Mouse (Mus musculus): ENCODE results near the gene Gpatch2. TPM values are rescaled to one million over a fixed set of nuclear protein-coding genes. Genes with fewer than 3 reads are reported as not detected.

The Gpatch2 gene
- polyA plus RNA-seq (2016; fragmentation: Nextera tagmentation; extraction: Ambion mirVana) = 29.0 and 32.1 TPM in 2 replicates

- H3K27me3 ChIP-seq = no peaks in the 10 kb centered on the region
- peaks cover 10% of the 10 kb centered on the region for H3K4me1 ChIP-seq
- H3K36me3 ChIP-seq (replicated peaks) = no peaks in the 10 kb centered on the region
- 1% methylated on average over 58 of the region's 58 CpGs for WGBS
- H3K27ac ChIP-seq = peak within 1 kb of the TSS; percentile 59
- peak within 1 kb of the TSS; percentile 82 for H3K4me2 ChIP-seq
- peak; percentile 92 for ATAC-seq (ENCODE audit: low FRiP score)
- peak within 1 kb of the TSS; percentile 86 for H3K9ac ChIP-seq
- H3K4me3 ChIP-seq (replicated peaks) = peak within 1 kb of the TSS; percentile 86
- H3K9me3 ChIP-seq = no peaks in the 10 kb centered on the region
These were observed at the start of gene Gpatch2, which contains the start of gene Spata17 for GRCm38 (mm10) chr1:187215181-187216116. TSS of gene Gpatch2 (plus strand) at chr1:187215508. TSS of gene Spata17 (minus strand) at chr1:187215465.

- no peaks in the 10 kb centered on the region for H3K27me3 ChIP-seq
- H3K4me3 ChIP-seq (replicated peaks) = no peak overlapping the region
- no peak overlapping the region for H3K4me2 ChIP-seq
- no peaks in the 10 kb centered on the region for H3K9me3 ChIP-seq
- no peaks in the 10 kb centered on the region for H3K4me1 ChIP-seq
- ATAC-seq (ENCODE audit: low FRiP score) = no peak
- WGBS = 63% methylated on average over 7 of the region's 7 CpGs
- no peak overlapping the region for H3K27ac ChIP-seq
- no peak overlapping the region for H3K9ac ChIP-seq
- no peaks in the 10 kb centered on the region for H3K36me3 ChIP-seq (replicated peaks)
These were observed 45.7 kb upstream of the Gpatch2 start for GRCm38 (mm10) chr1:187169646-187170045.

GRCm38 (mm10) chr1:187170361-187170760 is 44.9 kb upstream of the Gpatch2 start:
- Histone ChIP-seq H3K4me2 (no peak overlapping the region), H3K4me1 (no peaks in the 10 kb centered on the region), H3K27ac (no peak overlapping the region), H3K36me3 (replicated peaks) (no peaks in the 10 kb centered on the region), H3K9ac (no peak overlapping the region), H3K9me3 (no peaks in the 10 kb centered on the region), H3K27me3 (no peaks in the 10 kb centered on the region), H3K4me3 (replicated peaks) (no peak overlapping the region)
- no peak for ATAC-seq (ENCODE audit: low FRiP score)
- 89% methylated on average over 3 of the region's 3 CpGs for WGBS

- Histone ChIP-seq H3K4me3 (replicated peaks) (no peak overlapping the region), H3K4me1 (no peaks in the 10 kb centered on the region), H3K27ac (no peak overlapping the region), H3K9ac (no peak overlapping the region), H3K4me2 (no peak overlapping the region), H3K36me3 (replicated peaks) (no peaks in the 10 kb centered on the region), H3K9me3 (no peaks in the 10 kb centered on the region), H3K27me3 (no peaks in the 10 kb centered on the region)
- 95% methylated on average over 1 of the region's 1 CpGs for WGBS
- ATAC-seq (ENCODE audit: low FRiP score) = no peak
These were observed 39.3 kb upstream of the Gpatch2 start for GRCm38 (mm10) chr1:187175991-187176390.

GRCm38 (mm10) chr1:187178546-187178945 is 36.8 kb upstream of the Gpatch2 start:
- Histone ChIP-seq H3K9me3 (no peaks in the 10 kb centered on the region), H3K36me3 (replicated peaks) (no peaks in the 10 kb centered on the region), H3K27ac (no peak overlapping the region), H3K4me3 (replicated peaks) (no peak overlapping the region), H3K27me3 (no peaks in the 10 kb centered on the region), H3K4me2 (no peak overlapping the region), H3K4me1 (no peaks in the 10 kb centered on the region), H3K9ac (no peak overlapping the region)
- ATAC-seq (ENCODE audit: low FRiP score) = no peak
- WGBS = 66% methylated on average over 1 of the region's 1 CpGs

GRCm38 (mm10) chr1:187205506-187205905 is 9.8 kb upstream of the Gpatch2 start:
- Histone ChIP-seq H3K9ac (no peak overlapping the region), H3K4me3 (replicated peaks) (no peak overlapping the region), H3K36me3 (replicated peaks) (no peaks in the 10 kb centered on the region), H3K4me1 (no peaks in the 10 kb centered on the region), H3K4me2 (no peak overlapping the region), H3K9me3 (no peaks in the 10 kb centered on the region), H3K27ac (no peak overlapping the region), H3K27me3 (no peaks in the 10 kb centered on the region)
- 87% methylated on average over 6 of the region's 6 CpGs for WGBS
- no peak for ATAC-seq (ENCODE audit: low FRiP score)

- Histone ChIP-seq H3K4me1 (no peaks in the 10 kb centered on the region), H3K4me3 (replicated peaks) (no peak overlapping the region), H3K9me3 (no peaks in the 10 kb centered on the region), H3K27me3 (no peaks in the 10 kb centered on the region), H3K27ac (no peak overlapping the region), H3K36me3 (replicated peaks) (no peaks in the 10 kb centered on the region), H3K9ac (no peak overlapping the region), H3K4me2 (no peak overlapping the region)
- whole genome bisulfite sequencing = 65% methylated on average over 4 of the region's 4 CpGs
- no peak for ATAC-seq (ENCODE audit: low FRiP score)
These were observed 5.8 kb upstream of the Gpatch2 start for GRCm38 (mm10) chr1:187209496-187209895.

GRCm38 (mm10) chr1:187210736-187211135 is 4.6 kb upstream of the Gpatch2 start:
- H3K9ac ChIP-seq = no peak overlapping the region
- H3K36me3 ChIP-seq (replicated peaks) = no peaks in the 10 kb centered on the region
- H3K27ac ChIP-seq = no peak overlapping the region
- H3K9me3 ChIP-seq = no peaks in the 10 kb centered on the region
- ATAC-seq (ENCODE audit: low FRiP score) = no peak
- no peaks in the 10 kb centered on the region for H3K27me3 ChIP-seq
- 86% methylated on average over 4 of the region's 4 CpGs for WGBS
- peaks cover under 1% of the 10 kb centered on the region; the same call in 1 of the 2 replicates for H3K4me1 ChIP-seq
- no peak overlapping the region for H3K4me3 ChIP-seq (replicated peaks)
- H3K4me2 ChIP-seq = no peak overlapping the region

GRCm38 (mm10) chr1:187216620-187217410 is 1.5 kb downstream of the Gpatch2 start:
- no peak for ATAC-seq (ENCODE audit: low FRiP score)
- Histone ChIP-seq H3K9ac (no peak overlapping the region), H3K4me2 (no peak overlapping the region), H3K27me3 (no peaks in the 10 kb centered on the region), H3K36me3 (replicated peaks) (no peaks in the 10 kb centered on the region), H3K4me3 (replicated peaks) (no peak overlapping the region), H3K4me1 (peaks cover 10% of the 10 kb centered on the region), H3K9me3 (no peaks in the 10 kb centered on the region), H3K27ac (no peak overlapping the region)
- 96% methylated on average over 9 of the region's 9 CpGs for WGBS

GRCm38 (mm10) chr1:187220756-187221155 is 5.4 kb downstream of the Gpatch2 start:
- Histone ChIP-seq H3K9ac (no peak overlapping the region), H3K4me2 (no peak overlapping the region), H3K36me3 (replicated peaks) (peaks cover 3% of the 10 kb centered on the region), H3K27ac (no peak overlapping the region), H3K4me3 (replicated peaks) (no peak overlapping the region), H3K4me1 (peaks cover 9% of the 10 kb centered on the region), H3K27me3 (no peaks in the 10 kb centered on the region), H3K9me3 (no peaks in the 10 kb centered on the region)
- WGBS = 83% methylated on average over 6 of the region's 6 CpGs
- no peak for ATAC-seq (ENCODE audit: low FRiP score)

GRCm38 (mm10) chr1:187226328-187227025 is 11.2 kb downstream of the Gpatch2 start:
- Histone ChIP-seq H3K27me3 (no peaks in the 10 kb centered on the region), H3K27ac (no peak overlapping the region), H3K9ac (no peak overlapping the region), H3K4me2 (no peak overlapping the region), H3K4me3 (replicated peaks) (no peak overlapping the region), H3K4me1 (no peaks in the 10 kb centered on the region), H3K36me3 (replicated peaks) (peaks cover 14% of the 10 kb centered on the region), H3K9me3 (no peaks in the 10 kb centered on the region)
- no peak for ATAC-seq (ENCODE audit: low FRiP score)
- 86% methylated on average over 11 of the region's 11 CpGs for WGBS
